Mouse (Mus musculus): ENCODE data around the gene Lemd2.

DNA sequence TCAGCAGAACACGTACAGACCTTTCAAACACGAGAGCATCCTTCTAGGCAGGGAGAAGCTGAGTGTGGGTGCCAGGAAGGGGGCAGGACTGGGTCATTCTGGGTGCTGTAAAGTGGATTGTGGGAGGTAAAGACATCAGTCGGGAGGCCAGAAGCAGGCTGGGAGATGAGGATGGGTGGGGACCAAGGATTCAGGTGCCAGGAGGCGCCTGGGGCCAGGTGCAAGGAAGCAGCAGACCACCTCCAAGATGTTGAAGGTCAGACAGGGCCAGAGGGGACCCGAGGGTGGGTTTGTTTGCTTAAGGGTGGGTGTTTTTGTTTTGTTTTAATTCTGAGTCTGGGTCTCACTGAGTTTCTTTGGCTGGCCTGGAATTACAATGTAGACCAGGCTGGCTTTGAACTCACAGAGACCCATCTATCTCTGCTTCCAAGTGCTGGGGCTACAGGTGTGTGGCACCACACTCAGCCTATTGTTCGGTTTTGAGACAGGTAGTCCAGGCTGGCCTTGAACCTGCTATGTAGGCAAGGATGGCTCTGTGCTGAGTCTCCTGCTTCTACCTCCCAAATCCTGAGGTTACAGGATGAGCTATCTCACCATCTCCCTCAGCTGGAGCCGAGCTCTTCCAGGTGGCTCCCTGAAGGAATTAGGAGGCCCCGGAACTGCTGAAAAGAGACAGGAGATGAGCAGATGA lies 26.3 kb upstream of the Lemd2 start:
- TF ChIP-seq GATA1 (IDR thresholded peaks at IDR 0.05; ENCODE audit: borderline replicate concordance, low read length) (no peak), GATA2 (IDR thresholded peaks at IDR 0.05; ENCODE audit: borderline replicate concordance, low read depth, low read length) (no peak)
